Mouse (Mus musculus) 416B (cell line): ENCODE results near the gene Fgf10.
A peak's percentile ranks its signal among the peaks of the same experiment; 100 is the strongest.

Experiments used
- DNase-seq: peaks from one replicate; pipeline ENCODE4 v3.0.0; 2011; ENCODE audit warnings: low read depth

Fgf10 gene

GRCm38 (mm10) chr13:118669491-118669890 lies at the start of gene Fgf10:
TSS of gene Fgf10 (plus strand) at chr13:118669791.
- no peak for DNase-seq

DNA sequence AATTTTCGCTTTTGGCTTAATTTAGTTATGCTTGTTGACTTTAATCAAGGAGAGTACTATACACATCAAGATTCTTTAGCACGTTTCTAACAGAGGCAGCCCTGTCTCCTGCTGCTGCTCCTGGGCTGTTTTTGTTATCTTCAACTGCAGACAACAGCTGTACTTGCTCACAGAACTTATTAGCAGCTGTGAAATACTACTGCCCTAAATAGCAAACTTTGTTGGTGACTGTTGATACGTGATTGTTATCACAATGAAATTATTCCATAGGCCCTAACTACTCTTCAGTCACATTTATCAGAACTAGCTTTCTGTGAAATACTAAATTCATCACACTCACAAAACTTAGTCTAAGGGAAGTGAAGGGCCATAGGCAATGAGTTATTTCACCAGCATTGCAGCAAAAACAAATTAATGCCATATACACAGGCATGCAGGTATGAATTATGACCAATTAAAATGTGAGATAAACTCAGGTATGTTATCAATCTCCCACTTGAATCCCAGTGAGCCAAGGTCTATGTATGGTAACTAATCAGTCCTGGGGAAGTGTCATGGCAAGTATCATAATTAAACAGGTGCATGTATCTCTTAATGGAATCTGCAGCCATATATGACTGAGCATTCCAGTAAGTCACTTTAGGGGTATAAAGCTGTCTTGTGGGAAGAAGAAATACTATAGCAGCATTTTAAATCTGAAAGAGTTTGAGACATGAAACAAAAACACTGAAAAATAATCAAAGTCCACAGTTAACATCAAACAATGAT lies 39.7 kb upstream of the Fgf10 start:
- DNase-seq, result no peak

GRCm38 (mm10) chr13:118631500-118631899 lies 38.1 kb upstream of the Fgf10 start:
- DNase-seq, result no peak

- no peak for DNase-seq
Measured at GRCm38 (mm10) chr13:118636047-118636446, 33.5 kb upstream of the Fgf10 start.

DNA sequence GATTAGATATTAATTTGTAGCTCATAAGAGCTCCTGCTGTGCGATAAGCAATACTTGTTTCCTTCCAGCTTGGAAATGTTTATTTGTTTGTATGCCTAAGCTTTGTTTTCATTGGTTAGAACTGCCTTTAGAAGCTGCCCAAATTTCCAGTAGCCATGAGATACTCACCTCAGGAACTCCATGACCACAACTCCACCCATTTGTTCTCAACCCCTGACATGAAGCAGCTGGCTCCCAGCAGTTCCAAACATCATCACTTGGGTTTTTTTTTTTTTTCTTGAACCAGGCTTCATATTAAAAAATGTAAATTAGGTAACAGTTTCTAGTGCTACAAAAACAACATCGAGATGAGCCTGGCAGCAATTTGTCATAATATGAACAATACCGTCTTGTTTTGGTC lies 27.0 kb upstream of the Fgf10 start:
- DNase-seq, result no peak

DNA sequence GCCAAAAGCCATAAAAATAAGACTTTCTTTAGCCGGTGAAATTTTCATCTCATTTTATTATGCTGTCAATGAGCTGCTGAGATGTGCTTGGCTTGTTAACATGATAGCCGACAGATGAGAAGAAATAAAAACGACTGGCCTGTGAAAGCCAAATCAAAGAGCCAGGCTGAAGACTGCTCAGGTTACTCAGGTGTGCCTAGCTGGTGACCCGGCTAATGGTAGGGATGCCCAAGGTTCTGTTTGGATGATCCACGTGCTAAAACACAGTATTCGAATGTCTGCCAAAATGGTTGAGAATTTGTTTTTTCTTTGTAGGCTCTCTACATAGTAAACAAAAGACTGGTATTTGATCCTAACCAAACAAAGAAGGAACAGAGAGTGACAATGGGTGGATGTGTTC lies 26.5 kb upstream of the Fgf10 start:
- DNase-seq, result no peak

- DNase-seq, result no peak
Measured at GRCm38 (mm10) chr13:118656991-118657390, 12.6 kb upstream of the Fgf10 start.

- no peak for DNase-seq
Measured at GRCm38 (mm10) chr13:118658031-118658430, 11.6 kb upstream of the Fgf10 start.

GRCm38 (mm10) chr13:118658608-118659326 lies 10.8 kb upstream of the Fgf10 start:
- DNase-seq, result no peak

GRCm38 (mm10) chr13:118661664-118662063 lies 7.9 kb upstream of the Fgf10 start:
- DNase-seq, result no peak

DNA sequence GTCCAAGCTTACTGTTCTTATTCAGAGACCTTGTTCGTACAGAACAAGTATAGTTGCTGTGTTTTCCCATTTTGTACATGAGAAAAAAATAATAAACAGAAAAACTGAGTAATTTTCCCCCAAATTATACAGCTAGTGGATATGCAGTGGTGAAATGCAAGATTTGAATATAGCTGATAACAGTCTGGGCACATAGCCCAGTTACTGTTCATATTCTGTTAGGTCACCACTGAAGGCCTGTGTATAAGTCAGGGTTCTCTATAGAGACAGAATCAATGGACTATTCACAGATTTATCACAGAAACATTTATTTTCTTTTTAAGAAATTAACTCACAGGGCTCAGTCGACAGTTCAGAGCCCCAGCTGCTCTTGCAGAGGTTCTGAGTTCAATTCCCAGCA lies 4.7 kb upstream of the Fgf10 start:
- DNase-seq, result no peak

GRCm38 (mm10) chr13:118679228-118679627 lies 9.6 kb downstream of the Fgf10 start:
- DNase-seq, result no peak

GRCm38 (mm10) chr13:118693049-118693448 lies 23.5 kb downstream of the Fgf10 start:
- no peak for DNase-seq

GRCm38 (mm10) chr13:118695103-118695502 lies 25.5 kb downstream of the Fgf10 start:
- no peak for DNase-seq

DNA sequence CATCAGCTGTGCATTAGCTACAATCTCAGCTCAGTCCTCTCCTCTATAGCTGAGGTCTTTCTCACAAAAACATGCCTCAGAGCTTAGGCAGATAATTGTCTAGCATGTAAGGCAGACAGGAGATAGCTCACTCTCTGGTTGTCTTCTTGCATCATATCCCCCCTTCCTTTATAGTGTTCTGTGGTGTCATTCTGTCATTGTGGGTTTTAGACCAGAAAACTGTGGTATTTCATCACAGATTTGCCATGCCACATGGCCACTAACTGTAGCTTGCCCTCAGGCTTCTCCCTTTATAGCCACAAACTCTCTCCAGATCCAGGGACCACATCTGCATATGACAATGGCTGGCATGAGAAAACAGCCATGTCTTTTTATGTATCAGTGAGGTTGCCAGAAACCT lies 34.1 kb downstream of the Fgf10 start:
- DNase-seq, result peak; percentile 56

DNA sequence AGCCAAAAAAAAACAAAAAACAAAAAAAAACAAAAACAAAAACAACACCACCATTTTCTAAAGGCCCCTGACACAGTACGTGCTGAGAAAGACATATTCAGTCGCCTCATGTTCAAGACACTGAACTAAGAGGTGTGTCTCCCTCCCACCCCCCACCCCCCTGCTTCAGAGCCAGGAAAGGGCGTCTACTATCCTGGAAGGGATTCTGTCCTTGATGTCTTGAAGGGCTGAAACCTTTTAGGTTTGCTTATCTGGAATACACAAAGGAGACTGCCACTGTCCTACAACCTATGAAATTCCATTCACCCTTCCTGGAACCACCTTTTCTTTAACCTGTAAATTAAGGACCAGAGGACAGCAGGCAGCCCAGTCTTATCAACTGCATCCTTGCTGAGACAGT lies 36.1 kb downstream of the Fgf10 start:
- DNase-seq, result no peak

DNA sequence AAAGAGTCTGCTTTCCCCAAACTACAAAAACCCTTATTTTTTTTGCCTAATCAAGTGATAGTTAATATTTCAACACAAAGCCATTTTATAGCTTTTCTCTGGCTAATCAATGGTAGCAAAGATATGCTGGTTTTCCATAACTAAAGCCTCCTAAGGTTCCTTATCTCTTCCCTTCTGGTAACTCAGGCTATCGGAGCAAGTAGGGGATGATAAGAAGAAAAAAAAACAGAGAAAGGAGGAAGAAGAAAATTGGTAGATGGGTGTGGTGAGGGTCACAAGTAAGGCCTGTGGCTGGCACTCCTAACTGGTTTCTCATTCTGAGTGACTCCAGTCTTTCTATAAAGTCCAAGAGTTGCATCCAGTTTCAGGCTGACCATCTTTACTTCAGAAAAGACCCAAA lies 40.3 kb downstream of the Fgf10 start:
- no peak for DNase-seq

DNA sequence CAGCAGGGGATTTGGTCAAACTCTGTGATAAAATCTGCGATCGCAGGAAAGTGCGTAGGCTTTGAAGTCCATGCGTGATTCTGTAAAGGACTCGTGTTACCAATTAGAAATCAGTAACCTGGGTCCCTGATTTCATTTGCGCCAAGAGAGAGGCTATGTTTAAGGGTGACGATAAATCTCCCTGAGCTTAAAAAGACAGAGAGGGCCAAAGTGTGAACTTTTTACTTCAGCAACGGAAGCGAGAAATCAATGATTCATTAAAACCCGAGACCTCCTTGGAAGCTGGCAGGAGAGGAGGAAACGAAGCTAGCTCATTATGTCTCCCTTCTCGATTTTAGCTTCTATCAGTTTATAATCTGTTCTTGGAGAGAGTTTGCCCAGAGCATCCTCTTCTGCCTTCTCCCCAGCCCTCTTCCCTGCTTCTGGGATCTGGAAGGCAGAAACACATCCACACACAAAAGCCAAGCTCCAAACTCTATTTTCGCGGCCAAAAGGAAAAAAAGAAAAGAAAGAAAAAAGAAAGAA lies 44.1 kb downstream of the Fgf10 start:
- no peak for DNase-seq

DNA sequence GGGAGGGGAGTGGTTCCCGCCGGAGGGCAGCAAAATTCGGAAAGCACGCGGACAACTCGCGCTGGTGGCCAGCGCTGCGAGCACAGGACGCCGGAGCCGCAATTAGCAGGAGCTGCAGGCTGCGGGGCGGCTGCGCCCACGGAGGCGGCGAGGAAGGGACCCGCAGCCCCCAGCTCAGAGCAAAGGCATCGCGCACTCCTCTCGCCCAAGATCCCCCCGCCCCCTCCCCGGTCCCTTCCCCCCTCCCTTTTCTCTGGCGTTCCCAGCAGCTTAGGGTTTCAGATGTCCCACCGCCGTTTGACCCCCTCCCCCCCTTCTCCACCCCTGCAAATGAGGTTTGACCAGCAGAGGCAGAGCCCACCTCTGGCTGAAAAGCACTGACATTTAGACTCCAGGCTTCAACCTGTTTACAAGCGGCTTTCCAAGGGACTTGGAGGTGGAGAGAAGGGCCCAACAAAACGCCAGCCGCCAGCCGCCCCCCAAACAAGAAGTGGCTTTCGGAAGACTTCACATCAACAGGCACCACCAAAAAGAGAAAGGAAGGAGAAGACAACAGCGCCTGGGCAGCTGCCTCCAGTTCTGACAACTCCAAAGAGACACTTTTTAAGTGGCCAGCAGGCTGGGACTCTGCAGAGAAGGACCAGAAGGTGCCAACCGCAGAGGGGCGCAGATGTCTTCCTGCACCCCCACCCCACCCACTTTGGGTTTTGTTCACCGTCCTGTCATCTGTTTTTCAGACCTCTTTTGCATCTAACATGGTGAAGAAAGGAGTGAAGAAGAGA lies 44.9 kb downstream of the Fgf10 start:
- DNase-seq, result no peak

GRCm38 (mm10) chr13:118715066-118716018 lies 45.8 kb downstream of the Fgf10 start:
- DNase-seq, result no peak

DNA sequence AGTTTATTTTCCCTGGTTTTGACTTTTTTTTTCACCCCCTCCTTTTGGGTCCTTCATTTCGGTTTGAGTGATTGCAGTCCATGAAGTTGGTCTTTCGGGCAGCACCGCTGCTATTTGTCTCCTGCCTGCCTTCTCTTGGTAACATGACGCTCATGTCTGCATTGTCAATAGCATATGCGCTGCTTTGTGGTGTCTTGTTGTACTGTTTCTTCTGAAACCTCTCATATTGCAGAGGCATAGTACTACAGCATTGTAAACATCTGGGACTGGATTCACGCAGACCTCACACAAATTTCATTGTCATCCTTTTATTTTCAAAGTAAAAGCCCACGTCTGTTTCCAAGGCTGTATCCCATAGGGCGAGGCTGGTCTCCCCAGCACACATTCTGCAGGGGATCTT lies 46.7 kb downstream of the Fgf10 start:
- no peak for DNase-seq
